Mouse (Mus musculus) C2C12 (cell line): ENCODE measurements around the gene Ltb4r1. TPM values are rescaled to one million over a fixed set of nuclear protein-coding genes. Genes with fewer than 3 reads are reported as not detected.

ENCODE experiments used
- H3K27me3 ChIP-seq: one replicate; pipeline ENCODE4 v1.6.1; 2011; ENCODE audit not compliant: control insufficient read depth, insufficient read depth, insufficient read length
- H3K36me3 ChIP-seq: one replicate; pipeline ENCODE4 v1.6.1; 2011; ENCODE audit not compliant: control insufficient read depth, insufficient read depth
- H3K4me3 ChIP-seq: one replicate; pipeline ENCODE4 v1.5.1; 2011; ENCODE audit warnings: mild to moderate bottlenecking, control low read depth; ENCODE audit not compliant: poor library complexity, insufficient read depth, severe bottlenecking
- H3K79me2 ChIP-seq: one replicate; pipeline ENCODE4 v1.6.1; 2011; ENCODE audit not compliant: control insufficient read depth, insufficient read depth
- H3K79me3 ChIP-seq: one replicate; pipeline ENCODE4 v1.6.1; 2011; ENCODE audit warnings: low read depth, control low read depth
- H3ac ChIP-seq: one replicate; pipeline ENCODE3; 2011; ENCODE audit warnings: low read depth; ENCODE audit not compliant: control insufficient read depth, insufficient read length
- CEBPB ChIP-seq: IDR thresholded peaks from one replicate; pipeline ENCODE4 v1.6.1; 2011; ENCODE audit warnings: low read depth, mild to moderate bottlenecking, control low read depth, moderate library complexity
- CTCF ChIP-seq: IDR thresholded peaks from one replicate; pipeline ENCODE4 v1.5.1; 2011; ENCODE audit not compliant: control insufficient read depth, insufficient read depth, insufficient read length
- FOSL1 ChIP-seq: IDR thresholded peaks from one replicate; pipeline ENCODE4 v1.8.0; 2011; ENCODE audit warnings: mild to moderate bottlenecking, low read length; ENCODE audit not compliant: poor library complexity, insufficient read depth, severe bottlenecking
- MAX ChIP-seq: IDR thresholded peaks from one replicate; pipeline ENCODE4 v1.6.1; 2011; ENCODE audit warnings: mild to moderate bottlenecking, control low read depth
- MYOD1 ChIP-seq: IDR thresholded peaks from one replicate; pipeline ENCODE4 v1.6.1; 2011; ENCODE audit warnings: low read depth; ENCODE audit not compliant: control insufficient read depth, insufficient read length
- MYOG ChIP-seq: IDR thresholded peaks from one replicate; pipeline ENCODE4 v1.6.1; 2011; ENCODE audit not compliant: control insufficient read depth, insufficient read length; ENCODE audit errors: extremely low read depth
- USF1 ChIP-seq: IDR thresholded peaks from one replicate; pipeline ENCODE4 v1.6.1; 2011; ENCODE audit warnings: low read depth, mild to moderate bottlenecking, control low read depth, moderate library complexity
- polyA plus RNA-seq: library from polyadenylated mRNA; unstranded; fragments of >200 nt; fragmentation: generic; extraction: Trizol; gene quantifications from one replicate; pipeline ENCODE4 v1.2.1, GENCODE M21; 2012; ENCODE audit warnings: missing spikeins

The Ltb4r1 gene
- polyA plus RNA-seq, 1 experiment, result 0.05 TPM

- Histone ChIP-seq H3K4me3 (no peak overlapping the region), H3K79me2 (no peaks in the 10 kb centered on the region), H3K27me3 (no peaks in the 10 kb centered on the region), H3K36me3 (peaks cover 6% of the 10 kb centered on the region), H3K79me3 (no peaks in the 10 kb centered on the region), H3ac (no peak overlapping the region)
- TF ChIP-seq MYOD1 (no peak), FOSL1 (no peak)
Observed at GRCm38 (mm10) chr14:55735758-55736157, 30.0 kb upstream of the Ltb4r1 start.

GRCm38 (mm10) chr14:55737086-55737687, 28.6 kb upstream of the Ltb4r1 start:
- no peaks in the 10 kb centered on the region for H3K79me2 ChIP-seq
- H3ac ChIP-seq, result no peak overlapping the region
- no peaks in the 10 kb centered on the region for H3K27me3 ChIP-seq
- peaks cover 12% of the 10 kb centered on the region for H3K36me3 ChIP-seq
- no peak overlapping the region for H3K4me3 ChIP-seq
- no peaks in the 10 kb centered on the region for H3K79me3 ChIP-seq
- TF ChIP-seq USF1 (no peak), MYOD1 (no peak), CEBPB (no peak)

- Histone ChIP-seq H3ac (no peak overlapping the region), H3K36me3 (peaks cover 28% of the 10 kb centered on the region), H3K79me3 (peaks cover 19% of the 10 kb centered on the region), H3K4me3 (no peak overlapping the region), H3K27me3 (no peaks in the 10 kb centered on the region), H3K79me2 (peaks cover 36% of the 10 kb centered on the region)
- TF ChIP-seq CTCF, result peak; percentile 71
- TF ChIP-seq CEBPB, result no peak
- TF ChIP-seq MYOG, result no peak
- TF ChIP-seq USF1, result no peak
Observed at GRCm38 (mm10) chr14:55743711-55744110, 22.1 kb upstream of the Ltb4r1 start.

GRCm38 (mm10) chr14:55745180-55745860, 20.4 kb upstream of the Ltb4r1 start, which contains the start of the genes Dhrs1 and Nop9:
TSS of gene Dhrs1 (minus strand) at chr14:55745690.
TSS of gene Nop9 (plus strand) at chr14:55745693.
- Histone ChIP-seq H3K36me3 (peaks cover 38% of the 10 kb centered on the region), H3ac (peak within 1 kb of the TSS; percentile 75), H3K79me2 (peaks cover 36% of the 10 kb centered on the region), H3K4me3 (peak within 1 kb of the TSS; percentile 79), H3K27me3 (no peaks in the 10 kb centered on the region), H3K79me3 (peaks cover 19% of the 10 kb centered on the region)
- TF ChIP-seq MAX (peak; percentile 68), MYOD1 (no peak), MYOG (no peak)

GRCm38 (mm10) chr14:55745861-55746237, 19.9 kb upstream of the Ltb4r1 start:
- peaks cover 43% of the 10 kb centered on the region for H3K36me3 ChIP-seq
- H3ac ChIP-seq, result peak overlapping the region; percentile 75
- peaks cover 36% of the 10 kb centered on the region for H3K79me2 ChIP-seq
- H3K4me3 ChIP-seq, result peak overlapping the region; percentile 79
- no peaks in the 10 kb centered on the region for H3K27me3 ChIP-seq
- peaks cover 19% of the 10 kb centered on the region for H3K79me3 ChIP-seq
- TF ChIP-seq MYOG (no peak), FOSL1 (no peak), MYOD1 (no peak)

- H3K27me3 ChIP-seq, result no peaks in the 10 kb centered on the region
- no peak for TF ChIP-seq USF1
- no peak for TF ChIP-seq CTCF
- TF ChIP-seq MYOD1, result no peak
- no peak for TF ChIP-seq CEBPB
- no peak for TF ChIP-seq MAX
- no peak for TF ChIP-seq FOSL1
- peaks cover 51% of the 10 kb centered on the region for H3K36me3 ChIP-seq
- H3ac ChIP-seq, result no peak overlapping the region
- peaks cover 36% of the 10 kb centered on the region for H3K79me2 ChIP-seq
- H3K79me3 ChIP-seq, result peaks cover 19% of the 10 kb centered on the region
- peak overlapping the region; percentile 79 for H3K4me3 ChIP-seq
Observed at GRCm38 (mm10) chr14:55747051-55747847, 18.5 kb upstream of the Ltb4r1 start.
